In genomic region chr7:24529580-24529979, GRCm38 (mm10) we compare ENCODE assay signal across 7 mouse cellular contexts. TPM values are rescaled to one million over a fixed set of nuclear protein-coding genes. Genes with fewer than 3 reads are reported as not detected.
A peak's percentile ranks its signal among the peaks of the same experiment; 100 is the strongest.
DNase-seq lines count a peak whose midpoint lies in the region; ATAC-seq lines count a peak whose summit lies in the region.

No protein-coding gene starts in this region.

- H3K27ac ChIP-seq in lung, embryonic 15.5 days: no peak overlapping the region
- no peak overlapping the region for H3K27ac ChIP-seq in embryonic facial prominence, embryonic 14.5 days (replicated peaks; ENCODE audit: low read depth, low read length)
- H3K27ac ChIP-seq in hindbrain, embryonic 16.5 days (ENCODE audit: low read depth, low read length): peak overlapping the region; percentile 93
- no peak overlapping the region for H3K27ac ChIP-seq in neural tube, embryonic 12.5 days

- H3K27me3 ChIP-seq in lung, embryonic 15.5 days: no peaks in the 10 kb centered on the region
- H3K27me3 ChIP-seq in embryonic facial prominence, embryonic 14.5 days (replicated peaks; ENCODE audit: control insufficient read depth, insufficient read depth, low read length): no peaks in the 10 kb centered on the region; the same call in 1 of the 2 replicates
- no peaks in the 10 kb centered on the region for H3K27me3 ChIP-seq in hindbrain, embryonic 16.5 days (replicated peaks; ENCODE audit: control insufficient read depth, insufficient read depth, low read length)
- peaks cover 14% of the 10 kb centered on the region for H3K27me3 ChIP-seq in neural tube, embryonic 12.5 days (replicated peaks)

- H3K9ac ChIP-seq in lung, embryonic 15.5 days: peak overlapping the region; percentile 58
- peak overlapping the region; percentile 87 for H3K9ac ChIP-seq in embryonic facial prominence, embryonic 14.5 days (ENCODE audit: low read depth, low read length)
- peak overlapping the region; percentile 83 for H3K9ac ChIP-seq in hindbrain, embryonic 16.5 days (ENCODE audit: low read depth, low read length)
- H3K9ac ChIP-seq in neural tube, embryonic 12.5 days: peak overlapping the region; percentile 92

- H3K36me3 ChIP-seq in lung, embryonic 15.5 days: peaks cover 16% of the 10 kb centered on the region
- H3K36me3 ChIP-seq in embryonic facial prominence, embryonic 14.5 days (ENCODE audit: control insufficient read depth, insufficient read depth, low read length): peaks cover 17% of the 10 kb centered on the region
- H3K36me3 ChIP-seq in hindbrain, embryonic 16.5 days (ENCODE audit: control insufficient read depth, insufficient read depth, low read length): peaks cover 20% of the 10 kb centered on the region
- peaks cover 15% of the 10 kb centered on the region for H3K36me3 ChIP-seq in neural tube, embryonic 12.5 days

- ATAC-seq in lung, embryonic 15.5 days (ENCODE audit: borderline replicate concordance, extremely low read depth, low FRiP score, low TSS enrichment): no peak
- ATAC-seq in embryonic facial prominence, embryonic 14.5 days (ENCODE audit: low read depth): no peak
- no peak for ATAC-seq in hindbrain, embryonic 16.5 days
- ATAC-seq in neural tube, embryonic 12.5 days (ENCODE audit: low FRiP score, low read depth): peak; percentile 2; the same call in 1 of the 2 replicates
- no peak for ATAC-seq in frontal cortex, adult (ENCODE audit: low TSS enrichment)

- no peaks in the 10 kb centered on the region for H3K9me3 ChIP-seq in lung, embryonic 15.5 days
- no peaks in the 10 kb centered on the region for H3K9me3 ChIP-seq in embryonic facial prominence, embryonic 14.5 days (ENCODE audit: control insufficient read depth, low read length)
- H3K9me3 ChIP-seq in hindbrain, embryonic 16.5 days (ENCODE audit: control insufficient read depth, low read length): no peaks in the 10 kb centered on the region
- no peaks in the 10 kb centered on the region for H3K9me3 ChIP-seq in neural tube, embryonic 12.5 days

- no peak for DNase-seq in lung, postnatal 4 days
- DNase-seq in embryonic facial prominence, embryonic 14.5 days (ENCODE audit: low spot score): no peak
- DNase-seq in right cerebral cortex, adult 2 months (ENCODE audit: low spot score in 2 of 2): no peak

- peaks cover 24% of the 10 kb centered on the region for H3K4me1 ChIP-seq in lung, embryonic 15.5 days
- peaks cover 22% of the 10 kb centered on the region for H3K4me1 ChIP-seq in embryonic facial prominence, embryonic 14.5 days (ENCODE audit: control insufficient read depth, insufficient read depth, low read length)
- H3K4me1 ChIP-seq in hindbrain, embryonic 16.5 days (ENCODE audit: control insufficient read depth, insufficient read depth, low read depth, low read length): peaks cover 32% of the 10 kb centered on the region
- peaks cover 28% of the 10 kb centered on the region for H3K4me1 ChIP-seq in neural tube, embryonic 12.5 days

- H3K4me2 ChIP-seq in lung, embryonic 15.5 days: peak overlapping the region; percentile 72
- H3K4me2 ChIP-seq in embryonic facial prominence, embryonic 14.5 days (ENCODE audit: low read depth, low read length): peak overlapping the region; percentile 98
- H3K4me2 ChIP-seq in hindbrain, embryonic 16.5 days (ENCODE audit: low read length): peak overlapping the region; percentile 89
- peak overlapping the region; percentile 95 for H3K4me2 ChIP-seq in neural tube, embryonic 12.5 days (replicated peaks)

- peak overlapping the region; percentile 58 for H3K4me3 ChIP-seq in lung, embryonic 15.5 days
- peak overlapping the region; percentile 68 for H3K4me3 ChIP-seq in embryonic facial prominence, embryonic 14.5 days (ENCODE audit: low read depth, low read length)
- H3K4me3 ChIP-seq in hindbrain, embryonic 16.5 days (ENCODE audit: low read length): peak overlapping the region; percentile 77
- H3K4me3 ChIP-seq in neural tube, embryonic 12.5 days: peak overlapping the region; percentile 69

- WGBS in lung, embryonic 15.5 days: 50% methylated on average over 11 of the region's 11 CpGs
- 53% methylated on average over 11 of the region's 11 CpGs for WGBS in embryonic facial prominence, embryonic 14.5 days
- WGBS in hindbrain, embryonic 16.5 days: 68% methylated on average over 10 of the region's 11 CpGs
- WGBS in neural tube, embryonic 12.5 days: 65% methylated on average over 11 of the region's 11 CpGs

RNA-seq across cellular contexts. Expression of gene Irgq, which starts 0.9 kb away (rescaled TPM):
- 7.8 and 7.9 TPM in 2 replicates for polyA plus RNA-seq in lung, embryonic 15.5 days (2015; fragmentation: Nextera tagmentation; extraction: Ambion mirVana)
- polyA plus RNA-seq in embryonic facial prominence, embryonic 14.5 days (2014; fragmentation: Nextera tagmentation; extraction: Ambion mirVana): 11.4 and 12.0 TPM in 2 replicates
- polyA plus RNA-seq in hindbrain, embryonic 16.5 days (2015; fragmentation: Nextera tagmentation; extraction: Ambion mirVana): 19.2 and 24.7 TPM in 2 replicates
- polyA plus RNA-seq in neural tube, embryonic 12.5 days (2016; fragmentation: Nextera tagmentation; extraction: Ambion mirVana): 27.5 and 30.7 TPM in 2 replicates

RNA-seq across cellular contexts. Expression of gene Pinlyp, which starts 16.3 kb away (rescaled TPM):
- polyA plus RNA-seq in lung, embryonic 15.5 days (2015; fragmentation: Nextera tagmentation; extraction: Ambion mirVana): 0.39 and 0.54 TPM in 2 replicates
- polyA plus RNA-seq in embryonic facial prominence, embryonic 14.5 days (2014; fragmentation: Nextera tagmentation; extraction: Ambion mirVana): 0.34 and 1.5 TPM in 2 replicates
- polyA plus RNA-seq in hindbrain, embryonic 16.5 days (2015; fragmentation: Nextera tagmentation; extraction: Ambion mirVana): not detected in 2 replicates
- polyA plus RNA-seq in neural tube, embryonic 12.5 days (2016; fragmentation: Nextera tagmentation; extraction: Ambion mirVana): not detected in 2 replicates

RNA-seq across cellular contexts. Expression of gene Xrcc1, which starts 16.5 kb away (rescaled TPM):
- polyA plus RNA-seq in lung, embryonic 15.5 days (2015; fragmentation: Nextera tagmentation; extraction: Ambion mirVana): 109 and 118 TPM in 2 replicates
- 88.4 and 97.9 TPM in 2 replicates for polyA plus RNA-seq in embryonic facial prominence, embryonic 14.5 days (2014; fragmentation: Nextera tagmentation; extraction: Ambion mirVana)
- polyA plus RNA-seq in hindbrain, embryonic 16.5 days (2015; fragmentation: Nextera tagmentation; extraction: Ambion mirVana): 63.8 and 74.3 TPM in 2 replicates
- polyA plus RNA-seq in neural tube, embryonic 12.5 days (2016; fragmentation: Nextera tagmentation; extraction: Ambion mirVana): 83.4 and 89.8 TPM in 2 replicates

RNA-seq across cellular contexts. Expression of gene AC161166.1, which starts 17.3 kb away (rescaled TPM):
- 0.19 and 0.47 TPM in 2 replicates for polyA plus RNA-seq in lung, embryonic 15.5 days (2015; fragmentation: Nextera tagmentation; extraction: Ambion mirVana)
- polyA plus RNA-seq in embryonic facial prominence, embryonic 14.5 days (2014; fragmentation: Nextera tagmentation; extraction: Ambion mirVana): 0.19 and 0.22 TPM in 2 replicates
- polyA plus RNA-seq in hindbrain, embryonic 16.5 days (2015; fragmentation: Nextera tagmentation; extraction: Ambion mirVana): 1.0 and 1.1 TPM in 2 replicates
- polyA plus RNA-seq in neural tube, embryonic 12.5 days (2016; fragmentation: Nextera tagmentation; extraction: Ambion mirVana): 1.2 and 1.5 TPM in 2 replicates

RNA-seq across cellular contexts. Expression of gene Zfp428, which starts 22.8 kb away (rescaled TPM):
- polyA plus RNA-seq in lung, embryonic 15.5 days (2015; fragmentation: Nextera tagmentation; extraction: Ambion mirVana): 42.7 and 47.2 TPM in 2 replicates
- polyA plus RNA-seq in embryonic facial prominence, embryonic 14.5 days (2014; fragmentation: Nextera tagmentation; extraction: Ambion mirVana): 31.3 and 36.6 TPM in 2 replicates
- polyA plus RNA-seq in hindbrain, embryonic 16.5 days (2015; fragmentation: Nextera tagmentation; extraction: Ambion mirVana): 272 and 277 TPM in 2 replicates
- polyA plus RNA-seq in neural tube, embryonic 12.5 days (2016; fragmentation: Nextera tagmentation; extraction: Ambion mirVana): 172 and 176 TPM in 2 replicates
